Mouse (Mus musculus) erythroblast, embryonic 14.5 days (primary cell): ENCODE data around the gene Frmd4b.

ENCODE experiments used
- GATA1 ChIP-seq: IDR thresholded peaks from 2 replicates; pipeline ENCODE4 v1.6.1; 2012; ENCODE audit warnings: low read length, inconsistent platforms, mixed read lengths
- TAL1 ChIP-seq: IDR thresholded peaks from 3 replicates; pipeline ENCODE4 v1.6.1; 2012; ENCODE audit warnings: low read length, inconsistent platforms, mixed read lengths

GRCm38 (mm10) chr6:97647501-97647900 is 30.2 kb upstream of the Frmd4b start:
- TF ChIP-seq TAL1 (no peak), GATA1 (no peak)
